Mouse (Mus musculus) layer of hippocampus, postnatal 10 days (tissue): Measurements from ENCODE around the gene Lsg1. TPM values are rescaled to one million over a fixed set of nuclear protein-coding genes. Genes with fewer than 3 reads are reported as not detected.

Experiments used
- DNase-seq, 2 experiments: peaks; one replicate each; pipeline ENCODE4 v3.0.0; 2021; ENCODE audit warnings: low spot score in 2 of 2
- total RNA-seq, 2 experiments: library from RNA; stranded (reverse); gene quantifications; 2 replicates each; pipeline ENCODE4 v1.2.3; 2021

Lsg1 gene
- total RNA-seq, 2 experiments from 2014 or later = 24.4 to 25.6 TPM

GRCm38 (mm10) chr16:30520361-30520823 lies 67.0 kb downstream of the Lsg1 start:
- peak; percentile 83 to 84 for DNase-seq

DNA sequence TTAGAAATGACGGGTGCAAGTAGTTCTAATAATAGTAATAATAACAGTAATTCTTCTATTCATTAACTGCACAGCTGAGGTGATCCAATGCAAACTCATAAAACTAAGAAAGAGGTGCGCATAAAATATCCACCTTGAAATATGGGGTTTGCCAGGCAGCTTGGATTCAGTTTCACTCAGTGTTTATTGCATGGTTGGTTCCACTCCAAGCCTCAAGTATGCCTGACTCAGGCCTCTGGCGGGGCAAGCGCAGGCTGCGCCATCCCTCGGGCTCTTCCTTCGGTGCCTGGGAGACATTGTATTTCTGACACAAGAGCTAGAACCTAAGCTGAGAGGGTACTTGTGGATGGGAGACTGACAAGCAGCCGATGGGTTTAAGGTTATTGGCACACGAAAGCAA lies 68.8 kb downstream of the Lsg1 start:
- no peak for DNase-seq

DNA sequence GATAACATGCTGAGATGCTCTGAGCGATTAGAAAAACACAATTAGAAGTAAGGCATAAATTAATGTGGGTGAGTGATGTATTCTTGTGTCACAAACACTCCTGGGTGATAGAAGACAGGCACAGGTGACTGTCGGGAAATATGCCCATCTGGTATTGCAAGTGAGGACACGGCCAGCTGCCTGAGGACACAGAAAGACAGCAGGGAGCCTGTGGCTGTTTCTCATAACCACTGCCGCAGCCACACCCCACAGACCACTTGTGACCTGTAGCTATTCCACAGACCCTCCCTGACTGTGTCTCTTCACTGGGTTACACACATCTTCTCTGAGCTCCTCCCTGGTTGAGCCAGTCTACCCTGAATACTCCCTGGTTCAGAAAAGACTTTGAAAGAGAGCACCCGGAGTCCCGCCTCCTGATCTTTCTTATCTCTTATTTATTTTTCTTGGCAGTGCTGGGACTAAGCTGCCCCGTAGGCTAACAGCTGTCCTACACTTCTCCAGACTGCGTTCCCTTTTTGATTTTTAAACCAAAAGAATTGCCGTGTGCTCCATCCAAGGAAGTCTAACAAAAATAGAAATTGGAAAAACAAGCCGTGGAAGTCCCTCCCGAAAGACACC lies 69.6 kb downstream of the Lsg1 start:
- no peak for DNase-seq

GRCm38 (mm10) chr16:30516993-30517392 lies 70.4 kb downstream of the Lsg1 start:
- DNase-seq = no peak

DNA sequence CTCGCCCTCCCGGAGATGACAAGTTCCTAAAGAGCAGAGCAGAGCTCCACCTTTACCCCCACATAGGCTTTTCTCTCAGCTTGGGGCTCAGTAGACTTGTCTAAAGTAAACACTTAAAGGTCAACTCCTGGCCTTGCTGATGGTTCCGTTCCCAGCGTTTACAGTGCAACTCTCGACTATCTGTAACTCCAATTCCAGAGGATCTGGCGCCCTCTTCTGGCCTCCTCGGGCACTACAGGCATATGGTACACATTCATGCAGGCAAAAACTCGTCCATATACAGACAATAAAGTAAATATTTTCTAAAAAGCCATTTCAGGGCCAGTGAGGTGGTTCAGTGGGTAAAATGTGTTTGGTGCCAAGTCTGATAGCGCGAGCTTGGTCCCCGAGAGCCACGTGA lies 72.0 kb downstream of the Lsg1 start:
- DNase-seq = no peak

GRCm38 (mm10) chr16:30513050-30514024 lies 74.1 kb downstream of the Lsg1 start:
- peak; percentile 48 to 55 for DNase-seq

DNA sequence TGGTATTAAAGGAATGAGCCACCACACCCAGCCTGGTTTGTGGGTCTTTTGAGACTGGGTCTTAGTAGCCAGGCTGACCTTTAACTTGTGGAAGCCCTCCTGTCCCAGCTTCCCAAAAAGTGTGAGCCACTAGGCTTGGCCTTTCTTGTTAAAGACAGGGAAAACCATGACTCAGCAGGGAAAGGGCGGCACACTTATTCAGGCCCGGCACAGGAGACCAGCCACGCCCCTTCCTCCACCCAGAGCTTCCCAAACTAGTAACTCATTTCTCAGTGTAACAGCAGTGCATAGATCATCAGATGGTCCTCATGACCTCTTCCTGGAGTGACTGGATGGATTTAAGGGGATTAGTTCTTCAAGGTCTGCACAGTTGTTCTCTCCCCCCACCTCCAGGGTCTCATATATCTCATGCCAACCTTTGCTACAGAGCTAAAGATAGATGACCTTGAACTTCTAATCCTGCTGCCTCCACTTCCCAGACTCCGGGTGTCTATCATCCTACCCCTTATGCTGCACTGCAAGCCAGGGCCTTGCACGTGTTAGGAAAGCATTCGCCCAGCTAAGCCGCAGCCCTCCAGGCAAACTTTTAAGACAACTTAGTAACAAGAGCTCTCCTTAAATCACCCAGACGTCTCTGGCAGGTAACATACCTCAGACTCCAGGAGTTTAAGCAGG lies 74.9 kb downstream of the Lsg1 start:
- no peak for DNase-seq

DNA sequence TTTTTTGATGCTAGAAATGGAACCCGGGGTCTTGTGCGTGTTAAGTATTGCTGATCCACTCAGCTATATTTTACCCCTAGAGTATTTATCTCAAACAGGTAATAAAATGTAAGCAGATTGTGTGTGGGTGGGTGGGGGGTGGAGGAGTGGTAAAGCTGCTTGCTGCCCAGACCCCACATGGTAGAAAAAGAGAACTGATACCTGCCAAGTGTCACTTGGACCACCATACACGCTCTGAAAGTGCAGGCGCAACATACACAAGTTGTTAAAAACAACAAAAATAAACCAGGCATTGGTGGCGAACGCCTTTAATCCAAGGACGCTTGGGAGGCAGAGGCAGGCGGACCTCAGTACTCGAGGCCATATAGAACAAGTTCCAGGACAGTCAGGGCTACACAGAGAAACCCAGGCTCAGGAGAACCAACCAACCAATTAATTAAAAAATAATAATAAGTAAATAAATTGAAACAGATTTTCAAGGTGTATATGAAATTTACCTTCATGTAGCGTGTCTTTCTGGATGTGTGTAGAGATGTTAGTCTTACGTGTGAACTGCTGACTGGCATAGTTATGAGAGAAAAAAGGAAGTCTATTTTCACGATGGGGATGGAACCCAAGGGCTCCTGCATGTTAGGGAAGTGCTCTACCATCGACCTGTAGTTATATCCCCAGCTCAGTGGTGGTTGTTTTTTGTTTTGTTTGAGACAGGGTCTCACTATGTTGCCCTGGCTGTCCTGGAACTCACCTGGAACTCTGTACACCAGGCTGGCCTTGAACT lies 75.6 kb downstream of the Lsg1 start:
- no peak for DNase-seq

- DNase-seq = peak; percentile 90 to 92
Measured at GRCm38 (mm10) chr16:30510504-30511451, 76.6 kb downstream of the Lsg1 start.

Other genes starting within 250 kb of the Lsg1 start
- 10 to 100 TPM; 63.7 to 72.4 TPM for gene Atp13a3, start 181.6 kb downstream of the Lsg1 start, total RNA-seq
- gene Tmem44, start 36.8 kb downstream of the Lsg1 start, total RNA-seq = 10 to 100 TPM; 55.9 to 61.6 TPM
- gene Fam43a, start 12.1 kb upstream of the Lsg1 start, total RNA-seq = 10 to 100 TPM; 14.8 to 16.9 TPM